Mouse (Mus musculus) lung, adult 2 months (tissue): Measurements from ENCODE around the gene Tbc1d17. TPM values are rescaled to one million over a fixed set of nuclear protein-coding genes. Genes with fewer than 3 reads are reported as not detected.

ENCODE experiments used
- DNase-seq: peaks from one replicate; pipeline ENCODE4 v3.0.0; 2022
- H3K4me1 ChIP-seq: fragments of 200-500 bp; 2 replicates; pipeline ENCODE4 v1.6.1; 2011; ENCODE audit warnings: low read length; ENCODE audit not compliant: control insufficient read depth, insufficient read depth
- H3K4me3 ChIP-seq: fragments of 200-500 bp; replicated peaks from 2 replicates; pipeline ENCODE3; 2011; ENCODE audit warnings: low read depth, mild to moderate bottlenecking, control low read depth, low read length; ENCODE audit errors: extremely low read depth
- CTCF ChIP-seq: fragments of 200-500 bp; IDR thresholded peaks from 2 replicates; pipeline ENCODE4 v1.5.1; 2011; ENCODE audit warnings: mild to moderate bottlenecking, low read length, control low read depth; ENCODE audit not compliant: insufficient read depth
- POLR2A ChIP-seq: fragments of 200-500 bp; IDR thresholded peaks from 2 replicates; pipeline ENCODE4 v1.6.1; 2011; ENCODE audit warnings: low read depth, mild to moderate bottlenecking, control low read depth, low read length, borderline replicate concordance; ENCODE audit errors: extremely low read depth
- WGBS: fragments of 180-500 bp; shearing (Covaris S2); methylation state at CpG from one replicate; pipeline ENCODE4 v1.1.7; 2018; 5-methylcytosine and 5-hydroxymethylcytosine counted together
- polyA plus RNA-seq: library from polyadenylated mRNA; depleted of rRNA; stranded (reverse); fragments of >200 nt; gene quantifications from 2 replicates; pipeline ENCODE4 v1.2.3, GENCODE M21; 2012; rRNA removed

Tbc1d17 gene
- 95.7 and 114 TPM in 2 replicates for polyA plus RNA-seq

- WGBS, result under 1% methylated on average over 54 of the region's 54 CpGs
- TF ChIP-seq POLR2A, result peak; percentile 92; the same call in 1 of the 2 replicates
- TF ChIP-seq CTCF, result no peak
- peak within 1 kb of the TSS; percentile 93 for H3K4me3 ChIP-seq
- peaks cover 11% of the 10 kb centered on the region for H3K4me1 ChIP-seq
- peak; percentile 99 for DNase-seq
Observed at GRCm38 (mm10) chr7:44848561-44849415, at the start of gene Tbc1d17, which contains the start of gene Akt1s1. Tbc1d17 (minus strand) TSS chr7:44849079. Akt1s1 (plus strand) TSS chr7:44848991.

- peak; percentile 27 for DNase-seq
- WGBS, result 47% methylated on average over 19 of the region's 19 CpGs
- TF ChIP-seq CTCF (0 out of 2 replicates have a peak, but pooled peaks have one; percentile 14), POLR2A (no peak)
Observed at GRCm38 (mm10) chr7:44898607-44899006, 49.7 kb upstream of the Tbc1d17 start.

GRCm38 (mm10) chr7:44896499-44896898 lies 47.6 kb upstream of the Tbc1d17 start:
- 21% methylated on average over 10 of the region's 10 CpGs for WGBS
- peaks cover 7% of the 10 kb centered on the region for H3K4me1 ChIP-seq
- no peak for DNase-seq
- H3K4me3 ChIP-seq, result peak overlapping the region; percentile 71
- TF ChIP-seq CTCF (no peak), POLR2A (no peak)

More at GRCm38 (mm10) chr7:44898607-44899006, 49.7 kb upstream of the Tbc1d17 start:
- Histone ChIP-seq H3K4me1 (peaks cover 4% of the 10 kb centered on the region), H3K4me3 (no peak overlapping the region)

- peak within 1 kb of the TSS; percentile 71 for H3K4me3 ChIP-seq
- peak; percentile 87 for DNase-seq
- H3K4me1 ChIP-seq, result peaks cover 10% of the 10 kb centered on the region
- peak; percentile 66; the same call in 1 of the 2 replicates for TF ChIP-seq POLR2A
- peak; percentile 63 for TF ChIP-seq CTCF
- under 1% methylated on average over 34 of the region's 34 CpGs for WGBS
Observed at GRCm38 (mm10) chr7:44895593-44896434, 46.9 kb upstream of the Tbc1d17 start, which contains the start of gene Fuz. Fuz (plus strand) TSS chr7:44896079.

GRCm38 (mm10) chr7:44895206-44895592 lies 46.3 kb upstream of the Tbc1d17 start:
- TF ChIP-seq POLR2A (no peak), CTCF (no peak)
- no peak for DNase-seq
- peaks cover 10% of the 10 kb centered on the region for H3K4me1 ChIP-seq
- peak overlapping the region; percentile 46 for H3K4me3 ChIP-seq
- WGBS, result 47% methylated on average over 7 of the region's 7 CpGs

GRCm38 (mm10) chr7:44894175-44894574 lies 45.3 kb upstream of the Tbc1d17 start:
- Histone ChIP-seq H3K4me3 (no peak overlapping the region), H3K4me1 (peaks cover 10% of the 10 kb centered on the region)
- TF ChIP-seq POLR2A (no peak), CTCF (no peak)
- no peak for DNase-seq
- 85% methylated on average over 3 of the region's 3 CpGs for WGBS

- WGBS, result 22% methylated on average over 8 of the region's 8 CpGs
- TF ChIP-seq POLR2A, result no peak
- TF ChIP-seq CTCF, result no peak
- H3K4me1 ChIP-seq, result peaks cover 10% of the 10 kb centered on the region
- no peak for DNase-seq
- H3K4me3 ChIP-seq, result no peak overlapping the region
Observed at GRCm38 (mm10) chr7:44893197-44893596, 44.3 kb upstream of the Tbc1d17 start.

- Histone ChIP-seq H3K4me1 (peaks cover 10% of the 10 kb centered on the region), H3K4me3 (peak within 1 kb of the TSS; percentile 89)
- DNase-seq, result peak; percentile 88
- WGBS, result under 1% methylated on average over 56 of the region's 56 CpGs
- TF ChIP-seq POLR2A, result peak; percentile 71
- TF ChIP-seq CTCF, result no peak
Observed at GRCm38 (mm10) chr7:44892276-44892921, 43.5 kb upstream of the Tbc1d17 start, which contains the start of gene Med25. Med25 (minus strand) TSS chr7:44892712.
